Mouse (Mus musculus) layer of hippocampus, adult 9-11 months (tissue): ENCODE results near the gene Cdyl.

Experiments
- DNase-seq: peaks from one replicate; pipeline ENCODE4 v3.0.0; 2022

The Cdyl gene

GRCm38 (mm10) chr13:35765817-35766216, 106.2 kb downstream of the Cdyl start:
- DNase-seq: no peak

- DNase-seq: no peak
These were observed 110.0 kb downstream of the Cdyl start for GRCm38 (mm10) chr13:35769673-35770072.

GRCm38 (mm10) chr13:35770421-35770820, 110.8 kb downstream of the Cdyl start:
- no peak for DNase-seq

GRCm38 (mm10) chr13:35771968-35772382, 112.3 kb downstream of the Cdyl start:
- DNase-seq: no peak

- no peak for DNase-seq
These were observed 114.1 kb downstream of the Cdyl start for GRCm38 (mm10) chr13:35773763-35774162.

- peak; percentile 32 for DNase-seq
These were observed 116.5 kb downstream of the Cdyl start for GRCm38 (mm10) chr13:35776123-35776522.

GRCm38 (mm10) chr13:35780714-35781113, 121.1 kb downstream of the Cdyl start:
- DNase-seq: no peak

- DNase-seq: no peak
These were observed 122.1 kb downstream of the Cdyl start for GRCm38 (mm10) chr13:35781755-35782154.

GRCm38 (mm10) chr13:35782949-35783348, 123.3 kb downstream of the Cdyl start:
- peak; percentile 57 for DNase-seq

- DNase-seq: peak; percentile 54
These were observed 123.9 kb downstream of the Cdyl start for GRCm38 (mm10) chr13:35783576-35783975.

GRCm38 (mm10) chr13:35784281-35784680, 124.6 kb downstream of the Cdyl start:
- no peak for DNase-seq

GRCm38 (mm10) chr13:35785330-35785939, 125.8 kb downstream of the Cdyl start:
- DNase-seq: no peak

- DNase-seq: no peak
These were observed 127.2 kb downstream of the Cdyl start for GRCm38 (mm10) chr13:35786726-35787399.

GRCm38 (mm10) chr13:35789577-35789976, 129.9 kb downstream of the Cdyl start:
- no peak for DNase-seq

GRCm38 (mm10) chr13:35790431-35790830, 130.8 kb downstream of the Cdyl start:
- DNase-seq: no peak

- no peak for DNase-seq
These were observed 134.7 kb downstream of the Cdyl start for GRCm38 (mm10) chr13:35794309-35794708.

GRCm38 (mm10) chr13:35794774-35795173, 135.1 kb downstream of the Cdyl start:
- no peak for DNase-seq

- DNase-seq: no peak
These were observed 136.3 kb downstream of the Cdyl start for GRCm38 (mm10) chr13:35795887-35796286.

GRCm38 (mm10) chr13:35796352-35796751, 136.7 kb downstream of the Cdyl start:
- no peak for DNase-seq

GRCm38 (mm10) chr13:35797811-35798522, 138.3 kb downstream of the Cdyl start:
- no peak for DNase-seq

GRCm38 (mm10) chr13:35798645-35799044, 139.0 kb downstream of the Cdyl start:
- no peak for DNase-seq

GRCm38 (mm10) chr13:35800270-35800669, 140.6 kb downstream of the Cdyl start:
- no peak for DNase-seq

- DNase-seq: no peak
These were observed 146.1 kb downstream of the Cdyl start for GRCm38 (mm10) chr13:35805727-35806126.

- no peak for DNase-seq
These were observed 146.5 kb downstream of the Cdyl start for GRCm38 (mm10) chr13:35806165-35806564.
